Mouse (Mus musculus): ENCODE measurements around the gene Nup62.
A peak's percentile ranks its signal among the peaks of the same experiment; 100 is the strongest.
"Not testable (repeated sequence)": the region's sequence is repeated elsewhere in the genome, so short reads cannot be mapped to it uniquely, and the experiment has no call there.

Nup62 gene

DNA sequence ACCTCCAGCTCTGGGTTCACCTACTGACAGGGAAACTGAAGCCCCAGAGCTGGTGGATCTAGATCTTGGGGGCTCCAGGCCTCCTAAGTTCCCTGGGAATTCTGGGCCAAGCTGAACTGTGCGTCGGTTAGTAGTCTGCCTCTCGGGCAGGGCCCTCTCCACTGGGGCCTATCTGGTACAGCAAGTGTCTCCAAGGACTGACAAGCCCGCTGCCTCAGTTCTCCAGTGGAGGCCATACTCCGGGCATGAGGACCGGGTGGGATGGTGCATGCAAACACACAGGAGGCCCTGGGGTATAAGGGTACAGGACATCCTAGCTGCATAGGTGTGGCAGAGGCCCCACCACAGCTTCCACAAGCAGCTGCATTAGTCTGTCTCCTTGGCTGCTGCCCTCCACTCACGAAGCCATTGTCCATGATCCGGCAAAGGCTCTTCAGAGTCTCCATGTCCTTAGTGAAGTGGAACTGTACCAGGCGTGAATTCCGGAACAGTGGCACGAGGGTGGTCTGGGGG, 48.1 kb downstream of the Nup62 start:
- no peak for DNase-seq (ENCODE audit: low read depth)

DNA sequence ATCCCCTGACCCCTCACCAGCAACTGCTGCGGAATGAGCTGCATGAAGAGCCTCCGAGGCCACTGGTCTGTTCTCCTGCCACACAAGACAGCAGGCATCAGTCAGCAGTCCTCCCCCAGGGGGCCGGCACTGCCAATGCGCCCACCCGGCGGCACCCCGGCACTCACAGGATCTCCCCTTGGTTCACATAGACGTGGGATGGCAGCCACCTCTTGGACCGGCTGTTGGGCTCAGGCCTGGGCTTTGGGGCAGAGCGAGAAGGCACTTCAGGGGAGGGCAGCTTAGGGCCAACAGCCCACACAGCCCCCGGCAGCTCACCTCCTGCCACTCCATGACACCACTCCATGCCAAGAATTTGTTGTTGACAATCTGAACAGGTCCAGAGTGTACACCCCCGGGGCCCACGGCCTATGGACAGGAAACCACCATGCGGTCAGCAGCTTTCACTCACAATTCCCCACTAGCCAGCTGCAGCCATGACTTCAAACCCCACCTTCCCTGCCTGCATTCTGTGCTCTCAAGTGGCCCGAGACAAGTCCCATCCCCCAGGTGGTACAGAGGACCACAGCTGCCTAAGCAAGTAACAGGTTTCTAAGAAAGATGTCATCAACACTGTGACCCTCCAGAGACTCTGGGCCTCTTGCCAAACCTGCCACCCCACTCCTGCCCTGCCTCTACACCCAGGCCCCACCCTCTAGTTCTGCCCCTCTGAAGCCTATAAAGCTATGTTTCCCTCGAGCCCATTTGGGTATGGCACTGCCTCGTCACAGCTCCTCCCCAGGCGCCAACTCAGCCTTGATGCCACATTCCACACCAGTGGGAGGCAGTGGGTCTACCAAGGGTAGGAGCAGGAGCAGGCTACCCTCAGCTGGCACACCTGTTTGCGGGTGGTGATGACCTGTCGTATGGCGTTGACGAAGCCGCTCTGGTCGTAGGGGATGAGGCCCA, 49.0 kb downstream of the Nup62 start:
- DNase-seq (ENCODE audit: low read depth) = no peak

- DNase-seq (ENCODE audit: low read depth) = no peak
These were observed 50.6 kb downstream of the Nup62 start for GRCm38 (mm10) chr7:44866276-44867009.

GRCm38 (mm10) chr7:44867010-44867702, 51.3 kb downstream of the Nup62 start:
- DNase-seq (ENCODE audit: low read depth) = no peak

DNA sequence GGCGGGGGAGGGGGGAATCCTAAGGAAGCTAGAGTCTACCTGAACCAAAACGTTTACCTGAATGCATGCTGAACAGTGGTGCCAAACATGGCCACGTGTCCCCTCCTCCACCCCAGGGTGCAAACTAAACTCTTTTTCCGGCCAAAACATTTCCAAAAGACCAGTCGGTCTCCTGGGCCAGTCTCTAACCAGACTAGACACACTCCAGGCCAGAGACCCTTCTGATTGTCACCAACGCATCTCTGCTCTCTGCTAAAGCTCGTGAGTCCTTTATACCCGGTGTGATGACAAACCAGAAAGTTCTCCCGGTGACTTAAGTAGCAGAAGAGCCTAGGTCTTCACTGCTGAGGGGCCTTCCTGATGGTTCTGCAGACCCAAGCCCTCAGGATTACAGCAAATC, 51.9 kb downstream of the Nup62 start:
- DNase-seq (ENCODE audit: low read depth) = no peak

DNA sequence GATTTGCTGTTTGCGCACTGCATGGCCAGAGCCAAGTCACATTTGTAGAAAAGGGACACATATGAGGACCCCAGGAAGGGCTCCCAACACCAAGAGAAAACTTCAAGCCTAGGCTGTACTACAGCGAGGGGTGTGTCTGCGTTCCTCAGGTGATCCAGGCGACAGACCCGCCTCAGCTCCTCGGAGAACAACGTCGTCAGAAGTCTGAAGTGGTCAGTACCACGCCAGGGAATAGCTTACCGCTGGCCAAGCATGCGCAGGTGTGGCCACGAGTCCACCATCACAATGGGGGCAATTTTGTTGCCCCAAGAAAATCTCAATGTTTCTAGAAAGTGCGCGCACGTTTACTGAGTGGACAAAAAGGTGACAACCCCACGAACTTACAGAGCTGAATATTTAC, 52.6 kb downstream of the Nup62 start:
- DNase-seq (ENCODE audit: low read depth) = no peak

DNA sequence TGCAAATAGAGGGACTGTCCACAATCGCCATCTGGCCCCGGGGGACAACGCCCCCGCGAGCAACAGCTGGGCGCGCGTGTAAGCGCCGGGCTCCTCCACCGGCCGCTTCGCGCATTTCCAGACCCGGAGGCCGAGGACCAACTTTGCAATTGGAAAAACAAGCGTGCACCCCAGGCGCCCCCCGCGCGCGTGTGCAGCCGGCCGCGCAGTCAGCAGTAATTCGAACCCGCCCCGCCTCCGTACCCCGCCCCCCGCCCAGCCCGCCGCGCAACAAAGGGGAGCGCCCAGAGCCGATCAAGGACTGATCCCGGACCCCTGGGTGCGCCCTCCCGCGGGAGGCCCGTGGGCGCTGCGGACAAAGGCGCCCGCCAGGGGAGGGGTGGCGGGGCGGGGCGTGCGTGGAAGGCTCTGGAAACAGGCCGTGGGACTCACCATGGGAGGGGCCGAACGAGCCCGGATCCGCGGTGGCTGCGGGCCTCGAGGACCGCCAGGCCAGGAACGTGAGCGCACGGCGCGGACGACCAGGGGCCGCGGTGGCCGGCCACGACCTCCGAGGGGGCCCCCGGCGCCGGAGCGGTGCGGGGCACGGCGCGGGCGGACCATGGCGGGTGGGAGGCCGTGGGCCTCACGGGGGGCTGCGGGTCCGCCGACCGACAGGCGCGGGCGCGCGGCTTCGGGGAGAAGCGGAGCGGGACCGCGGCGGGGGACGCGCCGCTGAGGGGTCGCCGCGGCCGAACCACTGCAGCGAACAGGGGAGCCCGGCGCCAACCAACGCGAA, 53.2 kb downstream of the Nup62 start:
- no peak for DNase-seq (ENCODE audit: low read depth)

DNA sequence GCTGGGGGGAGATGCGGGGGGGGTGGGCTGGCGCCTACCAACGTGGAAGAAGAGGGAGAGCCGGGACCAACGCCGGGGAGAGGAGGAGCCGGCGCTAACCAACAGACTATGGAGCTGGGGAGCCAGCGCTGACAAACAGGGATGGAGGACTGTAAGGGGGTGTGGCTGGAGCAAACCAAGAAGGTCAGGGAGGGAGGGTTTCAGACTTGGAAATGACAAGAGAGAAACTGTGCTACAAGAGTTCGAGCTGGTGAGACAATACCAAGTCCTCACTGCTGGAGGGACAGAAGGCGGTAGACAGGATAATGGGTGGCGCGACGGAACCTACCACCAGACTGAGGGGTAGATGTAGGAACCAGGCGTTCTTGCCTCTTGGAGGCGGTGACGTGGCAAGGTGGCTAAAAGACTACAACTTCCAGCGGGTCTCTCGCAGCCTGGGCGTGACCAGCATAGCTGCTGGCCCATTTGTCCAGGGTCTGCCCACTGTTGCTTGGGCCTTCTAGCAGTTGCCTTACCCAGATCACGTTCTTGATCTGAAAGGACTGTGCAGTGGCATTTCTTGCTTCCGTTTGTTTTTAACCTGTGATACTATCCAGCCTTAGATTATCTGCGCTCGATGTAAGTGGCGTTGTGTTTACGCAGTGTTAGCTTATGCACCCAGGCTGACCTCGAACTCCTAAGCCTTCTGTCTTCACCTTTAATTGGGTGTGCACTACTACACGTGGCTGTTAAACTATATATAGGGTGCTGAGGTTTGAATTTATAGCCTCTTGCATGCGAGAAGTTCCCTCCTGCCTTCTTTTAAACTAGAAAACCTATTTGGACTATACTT, 54.0 kb downstream of the Nup62 start, which contains the start of gene Ptov1:
Gene Ptov1, minus strand, starts transcription at position 92 of the 832 bp plus-strand sequence.
- peak; percentile 84 for DNase-seq (ENCODE audit: low read depth)

DNA sequence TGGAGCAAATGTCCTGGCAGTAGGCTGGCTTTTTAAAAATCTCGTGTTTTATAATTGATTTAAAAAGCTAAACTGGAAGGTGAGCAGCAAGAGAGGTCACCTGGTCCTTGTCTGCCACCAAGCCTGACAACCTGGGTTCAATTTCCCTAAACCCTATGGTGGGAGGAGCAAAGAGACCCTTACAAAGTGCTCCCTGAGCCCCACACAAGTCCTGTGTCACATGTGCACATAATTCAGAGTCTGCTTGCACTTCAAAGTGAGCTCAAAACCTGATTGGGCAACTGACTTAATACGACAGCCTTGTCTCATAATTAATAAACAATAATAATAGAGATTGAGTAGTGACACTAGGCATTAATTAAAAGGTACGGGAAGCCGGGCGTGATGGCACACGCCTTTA, 54.7 kb downstream of the Nup62 start:
- no peak for DNase-seq (ENCODE audit: low read depth)

DNA sequence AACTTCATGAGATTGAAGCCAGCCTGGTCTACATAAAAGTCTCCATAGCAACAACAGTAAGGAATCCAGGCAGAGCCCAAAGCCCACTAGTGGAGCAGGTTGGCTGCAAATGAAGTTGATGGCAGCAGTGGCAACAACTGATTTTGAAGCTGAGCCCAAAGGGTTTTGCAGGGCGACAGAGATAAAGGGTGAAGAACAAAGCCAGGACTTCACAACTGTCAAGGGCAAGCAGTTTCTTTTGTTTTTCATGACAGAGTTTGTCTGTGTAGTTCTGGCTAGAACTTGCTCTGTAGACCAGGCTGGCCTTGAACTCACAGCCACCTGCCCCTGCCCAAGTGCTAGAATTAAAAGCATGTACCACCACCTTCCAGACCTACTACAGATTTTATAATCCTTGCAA, 55.3 kb downstream of the Nup62 start:
- no peak for DNase-seq (ENCODE audit: low read depth)

DNA sequence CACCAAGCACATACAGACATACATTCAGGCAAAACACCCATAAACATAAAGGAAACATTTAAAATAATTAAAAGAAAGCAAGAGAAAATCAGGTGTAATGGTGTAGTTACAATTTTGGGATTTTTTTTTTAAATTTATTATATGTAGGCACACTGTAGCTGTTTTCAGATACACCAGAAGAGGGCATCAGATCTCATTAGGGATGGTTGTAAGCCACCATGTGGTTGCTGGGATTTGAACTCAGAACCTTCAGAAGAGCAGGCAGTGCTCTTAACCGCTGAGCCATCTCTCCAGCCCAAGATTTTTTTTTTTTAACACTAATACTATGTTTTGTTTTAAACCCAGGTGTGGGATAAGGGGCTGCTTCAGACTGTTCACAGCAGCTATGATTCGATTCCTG, 55.9 kb downstream of the Nup62 start:
- not testable (repeated sequence) for DNase-seq (ENCODE audit: low read depth)

DNA sequence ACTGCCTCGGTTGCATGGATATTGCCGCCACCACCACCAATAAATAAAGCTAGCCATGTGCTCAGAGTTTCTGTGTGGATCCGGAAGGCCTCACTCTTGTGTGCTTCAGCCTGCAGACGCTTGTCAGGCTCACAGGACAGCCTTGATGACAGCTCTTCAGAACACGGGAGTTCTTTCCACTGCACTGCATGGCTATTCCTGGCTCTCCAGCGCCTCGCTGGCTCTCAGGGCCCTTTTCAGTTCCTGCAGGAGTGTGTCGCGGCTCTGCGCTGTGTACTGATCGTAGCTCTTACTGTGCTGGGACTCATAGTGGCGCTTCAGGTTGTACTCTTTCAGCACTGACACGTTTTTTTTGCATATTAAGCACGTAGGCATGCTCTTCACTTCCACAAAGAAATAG, 61.9 kb downstream of the Nup62 start:
- DNase-seq (ENCODE audit: low read depth) = no peak

Data from c-Kit-positive CD71-negative TER-119-negative erythroid progenitor cells, embryonic 14.5 days (primary cell).